Mouse (Mus musculus) adrenal gland, postnatal 4 days (tissue): ENCODE results near the gene Dmp1. TPM values are rescaled to one million over a fixed set of nuclear protein-coding genes. Genes with fewer than 3 reads are reported as not detected.

Experiments used
- DNase-seq, 2 experiments: peaks; one replicate each; pipeline ENCODE4 v3.0.0; 2021 to 2022; ENCODE audit warnings: low spot score in 2 of 2, mixed read lengths in 2 of 2
- long read RNA-seq, 2 experiments: library from polyadenylated mRNA; stranded (forward); transcript quantifications; one replicate each; pipeline ENCODE4 v2.0.0; 2021
- total RNA-seq, 2 experiments: library from RNA; stranded (reverse); gene quantifications; 2 replicates each; pipeline ENCODE4 v1.2.3; 2021

Dmp1 gene
- under 1 TPM in 1 of 2 experiments, not detected in 1; 0.11 TPM for total RNA-seq
- long read RNA-seq, experiment 1, result 0 reads
- long read RNA-seq, experiment 2, result 0 reads

DNA sequence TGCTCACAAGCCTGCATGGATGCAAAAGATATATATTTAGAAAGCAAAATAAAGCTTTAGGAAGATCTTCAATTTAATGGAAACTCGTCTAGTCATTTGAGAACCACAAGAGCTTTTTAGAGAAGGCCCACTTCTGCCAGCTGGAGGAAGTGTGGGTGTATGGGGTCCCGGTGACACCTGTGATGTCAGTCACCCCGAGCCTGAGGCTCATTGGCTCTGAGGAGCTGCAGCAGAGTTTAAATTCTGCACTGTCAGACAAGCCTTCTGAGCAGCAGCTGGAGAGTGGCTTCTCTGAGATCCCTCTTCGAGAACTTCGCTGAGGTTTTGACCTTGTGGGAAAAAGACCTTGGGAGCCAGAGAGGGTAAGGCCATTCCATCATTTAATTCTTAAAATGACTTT lies at the start of gene Dmp1:
TSS of gene Dmp1 (plus strand) at position 263 of the 400 bp plus-strand sequence.
- no peak for DNase-seq

DNA sequence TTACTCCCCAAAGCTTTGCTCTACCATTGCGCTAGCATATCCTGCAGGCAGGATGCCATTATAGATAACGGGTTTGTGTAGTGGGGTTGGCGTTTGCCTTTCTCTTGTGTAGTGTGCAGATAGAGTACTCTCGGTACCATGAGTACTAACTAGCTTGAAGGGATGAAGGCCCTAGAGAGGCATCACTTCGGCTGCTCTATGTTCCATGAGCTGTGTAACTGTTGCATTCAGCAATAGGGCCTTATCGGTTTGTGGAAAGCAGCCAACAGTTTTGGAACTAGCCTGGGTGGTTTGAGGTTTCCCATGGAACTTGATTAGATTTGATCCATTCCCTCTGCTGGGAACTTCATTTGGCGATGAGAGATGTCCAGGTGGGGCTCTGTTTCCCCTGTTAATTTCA lies 44.7 kb upstream of the Dmp1 start:
- DNase-seq, result no peak

DNA sequence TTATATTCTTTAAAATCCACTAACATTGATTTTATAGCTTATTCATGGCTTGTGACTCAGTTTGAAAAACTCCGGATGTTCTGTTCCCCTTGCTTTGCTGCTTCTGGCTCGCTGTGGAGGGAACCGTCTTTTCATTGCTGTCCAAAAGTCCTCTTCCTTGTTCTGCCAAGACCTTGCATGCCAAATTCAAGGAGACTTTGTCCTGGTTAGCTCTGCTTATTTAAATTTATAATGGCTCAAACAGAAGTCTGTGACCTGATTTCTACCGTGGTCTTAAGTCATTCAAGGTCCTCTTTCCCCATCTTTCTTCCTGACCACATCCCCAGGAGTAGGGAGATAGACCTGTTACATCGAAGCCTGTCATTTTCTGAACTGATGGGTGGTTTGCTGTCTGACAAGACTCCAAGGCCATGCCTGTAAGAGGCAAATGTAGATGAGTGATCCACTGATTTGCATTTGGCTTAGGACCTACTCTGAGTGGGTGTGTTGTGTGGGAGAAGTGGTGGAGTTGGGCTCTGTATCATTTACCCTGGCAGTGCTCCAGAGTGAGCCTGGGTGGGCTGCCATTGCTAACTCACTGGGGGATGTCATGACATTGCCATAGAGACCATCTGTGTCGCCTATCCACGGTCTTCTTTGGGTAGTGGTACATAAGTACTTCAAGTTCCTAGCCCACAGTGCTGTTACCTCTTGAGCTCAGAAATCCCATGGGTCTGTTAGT lies 43.9 kb upstream of the Dmp1 start:
- DNase-seq, result peak in 1 of 2 experiments; percentile 14

DNA sequence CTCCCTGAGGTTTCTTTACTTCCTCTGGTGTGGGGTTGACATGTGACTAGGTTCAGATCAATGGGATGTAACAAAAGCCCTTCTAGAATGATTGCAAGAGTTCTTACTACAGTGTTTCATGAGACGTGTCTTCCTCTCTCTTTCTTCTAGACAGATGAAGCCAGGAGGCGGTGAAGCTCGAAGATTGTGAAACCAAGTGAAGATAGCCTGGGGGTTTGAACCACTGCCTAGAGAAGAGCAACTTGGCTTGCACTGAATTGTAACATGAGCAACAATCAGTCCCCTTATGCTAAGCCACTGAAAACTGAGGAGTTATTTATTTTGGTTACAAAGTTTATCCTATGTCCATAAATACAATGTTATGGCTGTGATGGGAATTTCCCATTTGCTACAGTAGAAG lies 41.8 kb upstream of the Dmp1 start:
- no peak for DNase-seq

DNA sequence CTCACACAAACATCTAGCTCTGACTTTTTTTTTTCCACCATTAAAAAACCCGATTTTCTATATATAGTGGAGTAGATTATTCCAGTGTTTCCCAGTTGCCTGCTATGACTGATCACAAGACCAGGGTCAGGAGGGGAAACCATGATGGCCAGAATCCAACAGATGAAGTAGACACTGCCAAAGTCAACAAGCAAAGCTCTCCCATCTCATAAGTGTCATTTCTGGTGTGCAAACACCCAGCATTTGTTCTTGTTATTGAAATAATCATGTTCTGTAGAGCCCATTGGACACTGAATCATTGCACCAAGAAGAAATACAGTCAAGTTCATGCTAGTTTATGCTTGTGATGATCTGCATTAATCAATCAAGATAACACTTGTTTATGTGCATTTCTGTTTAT lies 41.0 kb upstream of the Dmp1 start:
- DNase-seq, result no peak

DNA sequence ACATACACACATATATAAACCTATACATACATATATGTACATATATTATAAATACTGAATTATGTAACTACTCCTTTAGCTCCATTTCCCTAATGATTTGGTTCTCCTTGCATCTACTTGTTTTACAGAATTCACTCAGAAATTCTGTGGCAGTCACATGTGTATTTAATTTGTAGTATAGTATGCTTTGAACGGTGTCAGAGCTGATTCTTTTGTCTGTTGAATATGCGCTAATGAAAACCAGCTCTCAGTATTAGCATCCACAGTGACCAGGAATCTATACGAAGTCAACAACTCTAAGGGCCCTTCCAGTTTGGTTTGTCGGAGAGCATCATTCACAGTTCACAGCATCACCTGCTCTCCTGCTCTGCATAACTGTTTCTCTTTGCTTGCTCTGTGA lies 38.9 kb upstream of the Dmp1 start:
- no peak for DNase-seq

DNA sequence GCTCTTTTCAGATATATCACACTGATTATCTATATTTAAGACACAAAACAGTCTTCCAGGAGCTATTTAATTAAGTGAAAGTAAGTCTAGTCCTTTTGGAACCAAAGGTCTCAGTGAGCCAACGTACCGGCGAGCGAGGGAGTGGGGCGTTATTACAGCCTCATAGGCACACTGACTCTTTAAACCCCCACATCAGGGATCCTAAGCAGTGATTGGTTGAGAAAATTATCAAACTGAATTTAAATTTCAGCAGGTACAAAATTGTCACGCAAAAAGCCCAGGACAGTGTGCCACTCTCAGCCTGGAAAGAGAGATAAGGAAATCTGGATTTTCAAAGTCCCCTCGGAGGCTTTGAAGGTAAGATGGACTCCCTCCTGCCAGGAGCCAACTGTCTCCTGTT lies 32.0 kb upstream of the Dmp1 start, which contains the start of gene Dspp:
TSS of gene Dspp (plus strand) at position 301 of the 400 bp plus-strand sequence.
- DNase-seq, result no peak

DNA sequence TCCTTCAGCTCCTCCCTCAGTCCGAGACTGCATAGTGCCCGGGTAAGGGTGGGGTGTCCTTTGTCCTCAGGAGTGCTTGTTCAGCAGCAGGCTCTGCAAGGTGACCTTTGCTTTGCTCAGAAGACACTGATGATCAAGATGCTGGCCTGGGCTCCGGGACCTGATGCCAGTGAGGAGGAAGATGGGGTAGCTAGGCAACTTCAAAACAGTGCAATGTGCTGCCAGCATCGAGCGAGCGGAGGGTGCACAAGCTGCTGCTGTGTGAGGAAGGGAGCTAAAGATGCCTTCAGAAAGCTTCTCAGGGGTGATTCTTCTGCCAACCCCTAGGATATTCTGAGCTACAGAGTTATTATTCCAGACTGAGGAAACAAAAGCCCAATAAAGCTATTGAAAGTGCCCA lies 29.3 kb upstream of the Dmp1 start:
- no peak for DNase-seq

DNA sequence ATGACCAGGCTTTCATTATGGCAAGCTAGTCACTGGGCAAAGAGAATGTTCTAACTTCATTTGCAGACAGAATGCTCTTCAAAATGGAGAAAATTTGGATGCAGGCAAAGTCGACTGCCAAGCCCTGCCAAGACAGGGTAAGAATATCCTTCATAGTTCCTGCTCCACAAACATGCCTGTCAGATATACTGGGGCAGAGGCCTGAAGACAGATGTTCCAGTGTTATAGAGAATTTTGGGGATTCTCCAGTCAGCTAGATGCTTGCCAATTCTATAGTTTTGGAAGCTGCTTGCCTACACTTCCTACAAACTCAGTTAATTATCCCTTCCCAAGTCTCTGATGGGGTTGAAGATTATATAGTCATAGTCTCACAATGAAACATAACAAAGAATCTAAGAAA lies 18.7 kb upstream of the Dmp1 start:
- no peak for DNase-seq

DNA sequence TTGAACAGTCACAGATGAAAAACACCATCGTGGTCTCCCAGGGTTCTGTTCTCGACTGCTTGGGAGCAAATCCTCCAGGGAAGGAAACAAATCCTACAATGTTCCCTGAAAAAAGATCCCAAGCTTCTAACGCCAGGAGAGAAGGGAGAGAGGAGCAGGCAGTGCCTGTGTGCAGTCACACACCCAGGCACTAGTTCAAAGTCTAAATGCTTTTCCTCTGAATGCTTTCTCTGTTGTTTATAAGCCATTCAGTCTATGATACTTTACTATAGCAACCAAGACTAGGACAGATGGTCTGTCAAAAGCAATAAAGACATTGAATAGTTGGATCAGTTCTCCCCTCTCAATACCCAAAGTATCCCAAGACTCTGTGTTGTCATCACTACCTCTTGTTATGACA lies 15.1 kb upstream of the Dmp1 start:
- no peak for DNase-seq

DNA sequence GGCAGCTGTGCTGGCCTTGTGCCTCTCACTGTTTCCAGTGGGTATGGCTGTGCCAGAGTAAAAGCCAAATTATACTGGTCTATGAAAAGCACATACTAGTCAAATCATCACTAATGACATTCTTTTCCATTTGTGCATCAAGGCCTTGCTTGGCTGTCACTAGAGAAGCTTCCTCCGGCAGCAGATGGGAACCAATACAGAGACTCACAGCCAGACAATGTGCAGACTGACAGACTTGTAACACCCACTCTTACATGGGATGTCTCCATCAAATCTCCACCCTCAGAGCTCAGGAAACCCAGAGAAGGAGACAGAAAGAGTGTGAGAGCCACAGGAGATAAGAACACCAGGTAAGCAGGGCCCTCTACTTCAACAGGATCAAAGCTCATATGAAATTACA lies 7.3 kb upstream of the Dmp1 start:
- DNase-seq, result no peak

DNA sequence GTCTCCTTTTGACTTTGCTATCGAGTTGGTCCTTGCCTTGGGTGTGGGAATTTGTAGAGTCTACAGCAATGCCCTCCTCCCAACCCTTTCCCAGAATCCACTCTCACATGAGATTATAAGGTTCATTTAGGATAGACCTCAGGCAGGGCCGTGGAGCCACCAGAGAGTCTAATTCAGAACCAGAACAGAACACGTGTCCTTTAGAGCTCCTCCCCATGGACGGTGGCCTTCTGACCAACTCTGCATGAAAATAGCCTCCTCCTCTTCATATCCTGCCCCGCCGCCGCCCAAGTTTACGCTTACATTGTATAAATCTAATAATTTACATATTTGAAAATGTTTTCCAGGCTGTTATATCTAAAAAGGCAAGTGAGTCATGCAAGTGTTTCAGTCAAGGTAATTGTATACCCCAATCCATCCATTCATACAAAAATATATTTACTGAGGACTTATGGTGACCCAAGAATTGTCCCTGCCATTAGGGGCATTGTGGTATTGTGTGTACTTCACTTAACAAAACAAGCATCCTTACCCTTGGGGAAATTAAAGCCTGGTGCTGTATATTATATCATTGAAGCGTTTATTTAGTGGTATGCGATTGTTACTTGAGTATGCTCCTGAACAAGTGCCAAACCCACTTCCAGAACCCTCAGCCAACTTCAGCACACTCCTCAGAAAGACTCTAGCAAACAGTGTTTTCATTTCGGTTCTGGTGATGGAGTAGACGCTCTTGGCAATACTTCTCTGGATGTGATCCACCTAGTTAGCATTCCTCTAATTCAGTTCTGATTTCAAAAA lies 1.1 kb upstream of the Dmp1 start:
- DNase-seq, result no peak

DNA sequence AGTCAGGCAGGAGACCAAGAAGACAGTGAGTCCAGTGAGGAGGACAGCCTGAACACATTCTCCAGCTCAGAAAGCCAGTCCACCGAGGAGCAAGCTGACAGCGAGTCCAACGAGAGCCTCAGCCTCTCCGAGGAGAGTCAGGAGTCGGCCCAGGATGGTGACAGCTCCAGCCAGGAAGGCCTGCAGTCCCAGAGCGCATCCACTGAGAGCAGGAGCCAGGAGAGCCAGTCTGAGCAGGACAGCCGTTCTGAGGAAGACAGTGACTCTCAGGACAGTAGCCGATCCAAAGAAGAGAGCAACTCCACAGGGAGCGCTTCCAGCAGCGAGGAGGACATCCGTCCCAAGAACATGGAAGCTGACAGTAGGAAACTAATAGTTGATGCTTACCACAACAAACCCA lies 10.1 kb downstream of the Dmp1 start:
- no peak for DNase-seq

DNA sequence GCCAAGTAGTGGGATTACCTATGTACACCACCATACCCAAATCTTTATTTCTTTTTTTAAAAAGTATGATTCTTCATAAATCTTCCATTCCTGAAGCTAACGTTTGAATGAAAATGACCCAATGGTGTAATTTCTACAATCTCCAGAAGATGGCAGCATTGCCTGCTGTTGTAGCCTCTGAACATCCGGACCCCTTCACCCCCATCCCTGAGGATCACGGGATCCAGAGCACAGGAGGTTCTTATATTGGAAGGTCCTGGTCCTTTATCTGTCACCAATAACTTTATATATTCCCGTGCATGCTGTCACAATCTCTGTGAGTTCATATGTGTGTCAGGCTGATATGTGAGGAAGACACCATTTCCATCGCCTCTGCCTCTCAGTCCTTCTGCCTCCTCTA lies 16.5 kb downstream of the Dmp1 start:
- DNase-seq, result no peak

DNA sequence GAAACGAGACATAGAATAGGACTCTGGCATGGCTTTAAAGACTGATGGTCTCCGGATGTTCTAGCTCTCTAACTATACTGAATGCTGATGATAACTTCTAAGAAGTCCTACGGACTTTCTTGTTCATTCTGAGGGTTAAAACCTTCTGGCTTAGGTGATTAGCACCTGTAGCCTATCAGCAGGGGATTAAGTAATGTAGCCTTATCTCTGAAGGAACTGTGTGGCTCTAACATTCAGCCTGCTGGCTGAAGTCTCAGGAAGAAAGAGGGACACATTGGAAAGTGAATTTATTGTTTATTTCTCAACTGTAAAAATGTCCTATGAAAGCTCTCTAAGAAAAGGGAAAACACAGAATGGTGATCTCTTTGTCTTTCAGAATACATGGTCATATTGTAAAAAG lies 21.9 kb downstream of the Dmp1 start:
- no peak for DNase-seq

DNA sequence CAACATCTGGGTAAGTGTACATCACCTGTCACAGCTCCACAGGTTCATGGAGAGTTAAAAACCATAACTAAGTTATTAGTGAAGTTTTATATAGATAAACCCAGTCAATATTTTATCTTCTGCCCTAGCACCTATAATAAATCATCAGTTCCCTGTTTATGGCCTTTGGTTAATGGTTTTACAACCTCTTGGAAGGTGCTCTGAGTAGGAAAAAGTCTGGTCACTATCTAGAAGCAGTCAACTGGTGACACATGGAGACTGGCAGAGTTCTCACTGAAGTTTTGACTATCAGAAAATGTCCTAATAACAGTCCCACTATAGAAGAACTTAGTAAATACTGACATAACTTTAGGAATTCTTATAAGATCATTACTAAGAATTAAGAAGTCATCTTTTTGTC lies 22.3 kb downstream of the Dmp1 start:
- no peak for DNase-seq

DNA sequence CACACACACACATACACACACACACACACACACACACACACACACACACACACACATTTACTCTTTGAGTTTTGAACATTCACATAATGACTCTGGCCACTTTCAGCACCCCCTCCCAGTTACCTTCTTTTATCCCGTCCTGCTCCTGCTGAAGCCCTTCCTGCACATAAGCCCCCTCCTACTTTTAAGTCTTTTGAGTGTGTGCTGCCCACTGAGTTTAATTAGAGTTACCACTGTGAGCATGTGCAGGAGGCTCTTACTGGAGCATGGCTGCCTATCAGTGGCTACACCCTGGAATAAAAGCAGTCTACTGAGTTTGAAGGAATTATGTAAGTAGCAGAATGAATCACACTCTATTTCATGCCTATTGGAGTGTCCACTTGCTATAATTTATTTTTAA lies 26.1 kb downstream of the Dmp1 start:
- DNase-seq, result no peak

DNA sequence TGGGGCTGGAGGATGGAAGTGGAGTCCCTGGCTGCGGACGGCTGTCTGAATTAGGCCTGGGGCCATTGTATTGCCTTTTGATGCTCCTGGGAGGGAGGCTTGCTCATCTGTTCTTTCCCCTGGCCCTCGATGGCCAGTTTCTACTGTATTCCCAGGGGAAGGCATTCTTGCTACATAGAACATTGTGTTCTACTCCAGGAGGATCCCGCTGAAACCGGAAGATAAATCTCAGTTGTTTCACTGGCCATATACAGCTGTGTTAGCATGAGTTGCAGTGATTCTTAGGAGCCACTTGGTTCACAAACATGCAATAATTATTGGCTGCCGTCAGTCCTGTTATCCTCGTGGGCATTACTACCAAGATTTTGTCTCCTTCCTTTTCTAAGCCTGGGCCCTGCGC lies 34.3 kb downstream of the Dmp1 start:
- no peak for DNase-seq

DNA sequence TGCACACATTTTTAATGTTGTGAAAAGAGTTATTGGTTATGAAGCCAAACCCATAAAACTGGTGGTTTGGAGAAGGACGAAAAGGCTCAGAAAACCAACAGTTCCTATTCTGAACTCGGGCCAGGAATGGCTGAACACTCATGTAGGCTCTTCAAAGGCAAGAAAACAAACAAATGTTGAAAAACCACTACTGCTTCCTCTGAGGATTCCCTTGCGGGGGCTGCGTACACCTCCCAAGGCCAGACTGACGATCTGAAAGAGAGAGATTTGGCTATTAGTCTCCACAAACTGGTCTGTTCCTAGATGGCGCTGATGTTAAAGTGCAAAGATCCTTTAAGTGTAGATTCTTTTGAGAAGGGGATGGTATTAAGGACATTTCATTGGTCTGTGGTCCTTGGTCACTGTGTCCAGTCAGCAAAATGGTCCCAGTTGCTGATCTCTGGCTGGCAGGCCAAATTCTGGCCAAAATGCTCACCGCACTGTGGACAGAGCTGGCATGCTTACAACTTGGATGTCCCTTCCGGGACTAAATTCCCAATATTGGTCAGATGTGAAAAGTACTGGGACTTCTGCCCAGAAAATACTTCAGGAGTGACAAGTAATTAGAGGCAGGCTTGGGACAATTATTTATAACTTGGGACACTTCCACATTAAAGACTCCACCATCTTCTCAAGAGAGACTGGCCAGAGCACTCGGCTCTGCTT lies 37.4 kb downstream of the Dmp1 start:
- DNase-seq, result no peak

DNA sequence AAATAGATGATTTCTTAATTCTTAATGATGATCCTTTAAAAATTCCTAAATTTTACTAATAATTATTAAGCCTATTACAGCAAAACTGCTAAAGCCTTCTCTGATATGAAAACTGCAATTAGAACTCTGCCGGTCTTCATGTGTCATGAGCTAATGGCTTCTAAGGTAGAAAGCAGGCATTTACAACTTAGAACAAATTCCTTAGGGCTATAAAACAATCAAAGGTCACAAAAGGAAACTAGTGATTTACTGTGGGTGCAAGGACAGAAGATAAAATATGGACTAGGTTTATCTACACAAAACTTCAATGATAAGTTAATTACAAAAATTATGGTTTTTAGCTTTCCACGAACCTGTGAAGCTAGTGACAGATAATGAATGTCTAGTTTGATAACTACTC lies 41.8 kb downstream of the Dmp1 start:
- DNase-seq, result no peak

DNA sequence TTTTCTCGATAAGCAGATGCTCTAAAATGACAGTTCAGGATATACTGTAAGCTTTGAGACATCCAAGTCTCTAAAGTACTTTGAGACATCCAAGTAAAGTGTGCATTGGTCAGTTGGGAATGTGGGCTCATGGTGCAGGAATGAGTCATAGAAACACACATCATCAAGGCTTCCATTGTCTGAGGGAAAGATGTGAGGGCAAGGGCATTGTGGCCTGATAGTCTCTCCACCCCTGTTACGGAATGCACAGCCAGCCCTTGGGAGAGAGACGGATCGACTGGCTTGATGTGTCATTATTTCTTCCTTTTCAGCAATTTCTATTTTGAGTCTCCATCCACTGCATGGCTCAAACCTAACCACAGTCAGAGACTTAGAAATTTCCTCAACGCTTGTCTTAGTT lies 49.4 kb downstream of the Dmp1 start:
- DNase-seq, result no peak

DNA sequence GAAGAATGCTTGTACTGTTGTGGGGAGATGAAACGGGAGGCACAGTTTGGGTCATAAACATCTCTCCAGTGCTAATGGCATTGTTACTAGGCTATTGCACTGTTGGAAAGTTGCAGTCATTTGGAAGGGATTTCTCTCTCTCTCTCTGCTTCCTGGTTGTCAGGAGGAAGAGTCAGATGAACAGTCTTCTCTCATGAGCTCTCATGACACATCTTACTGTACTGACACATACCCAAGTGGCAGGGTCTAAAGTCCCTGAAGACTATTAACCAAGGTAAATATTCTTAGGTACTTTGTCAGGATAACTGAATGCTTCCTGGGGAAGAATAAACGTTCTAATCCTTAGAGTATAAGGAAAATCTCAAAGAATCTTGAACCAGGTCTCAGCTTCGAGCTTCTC lies 54.2 kb downstream of the Dmp1 start:
- no peak for DNase-seq
